Mouse (Mus musculus) splenic B cell, adult 2 months (primary cell): ENCODE measurements around the gene Nfatc2.
A peak's percentile ranks its signal among the peaks of the same experiment; 100 is the strongest.

ENCODE experiments used
- DNase-seq: peaks from one replicate; pipeline ENCODE4 v3.0.0-alpha.2; 2011; ENCODE audit warnings: low read depth, low spot score
- H3K27me3 ChIP-seq: 2 replicates; pipeline ENCODE4 v1.6.1; 2012; ENCODE audit warnings: mild to moderate bottlenecking, low read length, moderate library complexity, mixed read lengths; ENCODE audit not compliant: control insufficient read depth, poor library complexity, insufficient read depth, severe bottlenecking
- H3K36me3 ChIP-seq: 2 replicates; pipeline ENCODE4 v1.6.1; 2012; ENCODE audit warnings: mild to moderate bottlenecking, low read length, moderate library complexity, mixed read lengths; ENCODE audit not compliant: control insufficient read depth, poor library complexity, insufficient read depth, severe bottlenecking

Nfatc2 gene

GRCm38 (mm10) chr2:168448054-168448453 lies 153.4 kb downstream of the Nfatc2 start:
- no peaks in the 10 kb centered on the region for H3K27me3 ChIP-seq
- no peak for DNase-seq
- no peaks in the 10 kb centered on the region for H3K36me3 ChIP-seq

- Histone ChIP-seq H3K36me3 (no peaks in the 10 kb centered on the region), H3K27me3 (no peaks in the 10 kb centered on the region)
- no peak for DNase-seq
Observed at GRCm38 (mm10) chr2:168447601-168448000, 153.9 kb downstream of the Nfatc2 start.

- peak; percentile 78 for DNase-seq
- H3K36me3 ChIP-seq: no peaks in the 10 kb centered on the region
- no peaks in the 10 kb centered on the region for H3K27me3 ChIP-seq
Observed at GRCm38 (mm10) chr2:168445211-168445810, 156.1 kb downstream of the Nfatc2 start.

- DNase-seq: no peak
- H3K36me3 ChIP-seq: no peaks in the 10 kb centered on the region
- no peaks in the 10 kb centered on the region for H3K27me3 ChIP-seq
Observed at GRCm38 (mm10) chr2:168444126-168444525, 157.3 kb downstream of the Nfatc2 start.

GRCm38 (mm10) chr2:168441494-168441893 lies 160.0 kb downstream of the Nfatc2 start:
- DNase-seq: no peak
- no peaks in the 10 kb centered on the region for H3K27me3 ChIP-seq
- no peaks in the 10 kb centered on the region for H3K36me3 ChIP-seq

GRCm38 (mm10) chr2:168440918-168441328 lies 160.5 kb downstream of the Nfatc2 start:
- Histone ChIP-seq H3K27me3 (no peaks in the 10 kb centered on the region), H3K36me3 (no peaks in the 10 kb centered on the region)

GRCm38 (mm10) chr2:168438981-168439452 lies 162.4 kb downstream of the Nfatc2 start:
- no peaks in the 10 kb centered on the region for H3K36me3 ChIP-seq
- peak; percentile 72 for DNase-seq
- no peaks in the 10 kb centered on the region for H3K27me3 ChIP-seq

More at GRCm38 (mm10) chr2:168440918-168441328, 160.5 kb downstream of the Nfatc2 start:
- no peak for DNase-seq

- DNase-seq: no peak
- Histone ChIP-seq H3K36me3 (no peaks in the 10 kb centered on the region), H3K27me3 (no peaks in the 10 kb centered on the region)
Observed at GRCm38 (mm10) chr2:168434187-168434586, 167.3 kb downstream of the Nfatc2 start.

- H3K27me3 ChIP-seq: no peaks in the 10 kb centered on the region
- DNase-seq: no peak
Observed at GRCm38 (mm10) chr2:168433392-168433791, 168.1 kb downstream of the Nfatc2 start.

GRCm38 (mm10) chr2:168432394-168432793 lies 169.1 kb downstream of the Nfatc2 start:
- DNase-seq: no peak
- Histone ChIP-seq H3K36me3 (no peaks in the 10 kb centered on the region), H3K27me3 (no peaks in the 10 kb centered on the region)

More at GRCm38 (mm10) chr2:168433392-168433791, 168.1 kb downstream of the Nfatc2 start:
- H3K36me3 ChIP-seq: no peaks in the 10 kb centered on the region

- no peaks in the 10 kb centered on the region for H3K27me3 ChIP-seq
- no peaks in the 10 kb centered on the region for H3K36me3 ChIP-seq
- peak; percentile 72 for DNase-seq
Observed at GRCm38 (mm10) chr2:168429598-168429997, 171.9 kb downstream of the Nfatc2 start.

GRCm38 (mm10) chr2:168428375-168428901 lies 173.0 kb downstream of the Nfatc2 start:
- Histone ChIP-seq H3K36me3 (no peaks in the 10 kb centered on the region), H3K27me3 (no peaks in the 10 kb centered on the region)
- DNase-seq: peak; percentile 61
